Mouse (Mus musculus) right cerebral cortex, postnatal 25 days (tissue): ENCODE results near the gene Ptcd2.

Source experiments
- DNase-seq: peaks from one replicate; pipeline ENCODE4 v3.0.0; 2022

Gene Ptcd2

GRCm38 (mm10) chr13:99299921-99300320 lies 44.6 kb downstream of the Ptcd2 start:
- no peak for DNase-seq

GRCm38 (mm10) chr13:99294176-99294575 lies 50.3 kb downstream of the Ptcd2 start:
- no peak for DNase-seq

- no peak for DNase-seq
These were observed 53.7 kb downstream of the Ptcd2 start for GRCm38 (mm10) chr13:99290766-99291165.

GRCm38 (mm10) chr13:99287786-99288185 lies 56.7 kb downstream of the Ptcd2 start:
- no peak for DNase-seq

GRCm38 (mm10) chr13:99287207-99287606 lies 57.3 kb downstream of the Ptcd2 start:
- DNase-seq, result no peak

- no peak for DNase-seq
These were observed 59.3 kb downstream of the Ptcd2 start for GRCm38 (mm10) chr13:99285241-99285640.

GRCm38 (mm10) chr13:99284400-99285160 lies 59.9 kb downstream of the Ptcd2 start:
- DNase-seq, result peak; percentile 46

- DNase-seq, result no peak
These were observed 60.6 kb downstream of the Ptcd2 start for GRCm38 (mm10) chr13:99283916-99284315.

GRCm38 (mm10) chr13:99282961-99283360 lies 61.5 kb downstream of the Ptcd2 start:
- DNase-seq, result no peak

GRCm38 (mm10) chr13:99279351-99279750 lies 65.2 kb downstream of the Ptcd2 start:
- DNase-seq, result no peak

- no peak for DNase-seq
These were observed 66.0 kb downstream of the Ptcd2 start for GRCm38 (mm10) chr13:99278511-99278910.

- no peak for DNase-seq
These were observed 67.0 kb downstream of the Ptcd2 start for GRCm38 (mm10) chr13:99277521-99277920.

- DNase-seq, result no peak
These were observed 72.5 kb downstream of the Ptcd2 start for GRCm38 (mm10) chr13:99272046-99272445.
